Mouse (Mus musculus) erythroblast, embryonic 14.5 days (primary cell): ENCODE data around the gene Fgfr2.

Source experiments
- GATA1 ChIP-seq: IDR thresholded peaks from 2 replicates; pipeline ENCODE4 v1.6.1; 2012; ENCODE audit warnings: low read length, inconsistent platforms, mixed read lengths
- TAL1 ChIP-seq: IDR thresholded peaks from 3 replicates; pipeline ENCODE4 v1.6.1; 2012; ENCODE audit warnings: low read length, inconsistent platforms, mixed read lengths

- TF ChIP-seq TAL1 (no peak), GATA1 (no peak)
Observed at GRCm38 (mm10) chr7:130206181-130206582, 2917.0 kb downstream of the Fgfr2 start.
